Mouse (Mus musculus) layer of hippocampus, adult 9-10 months (tissue): ENCODE measurements at regions not wholly inside any gene's neighbourhood (a gene's known extent, or its start where the extent isn't known, plus 50 kb on each side); places are given as distances from the start of the nearest gene placed in this dataset.
"Not testable (repeated sequence)": the region's sequence is repeated elsewhere in the genome, so short reads cannot be mapped to it uniquely, and the experiment has no call there.

ENCODE experiments used
- DNase-seq: peaks from one replicate; pipeline ENCODE4 v3.0.0; 2022; ENCODE audit warnings: low spot score

DNA sequence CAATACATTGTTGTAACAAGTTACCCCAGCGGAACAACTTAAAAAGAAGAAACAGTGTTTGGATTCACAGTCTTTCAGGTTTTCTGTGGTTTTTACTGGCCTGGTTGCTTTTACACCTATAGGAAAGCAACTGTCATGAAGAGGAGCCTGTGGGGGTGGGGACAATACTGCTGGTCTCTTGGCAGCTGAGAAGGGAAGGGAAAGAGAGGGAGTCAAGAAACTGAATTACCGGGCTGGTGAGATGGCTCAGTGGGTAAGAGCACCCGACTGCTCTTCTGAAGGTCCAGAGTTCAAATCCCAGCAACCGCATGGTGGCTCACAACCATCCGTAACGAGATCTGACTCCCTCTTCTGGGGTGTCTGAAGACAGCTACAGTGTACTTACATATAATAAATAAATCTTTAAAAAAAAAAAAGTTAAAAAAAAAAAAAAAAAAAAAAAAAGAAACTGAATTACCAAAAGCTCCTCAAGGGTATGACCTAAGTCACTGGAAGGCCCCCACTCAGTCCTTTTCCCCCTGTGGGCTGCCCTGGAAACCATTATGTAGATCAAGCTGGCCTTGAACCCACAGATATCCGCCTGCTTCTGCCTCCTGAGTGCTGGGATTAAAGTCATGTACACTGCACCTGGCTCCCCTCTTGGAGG is 114.3 kb upstream of the Nebl start:
- not testable (repeated sequence) for DNase-seq

DNA sequence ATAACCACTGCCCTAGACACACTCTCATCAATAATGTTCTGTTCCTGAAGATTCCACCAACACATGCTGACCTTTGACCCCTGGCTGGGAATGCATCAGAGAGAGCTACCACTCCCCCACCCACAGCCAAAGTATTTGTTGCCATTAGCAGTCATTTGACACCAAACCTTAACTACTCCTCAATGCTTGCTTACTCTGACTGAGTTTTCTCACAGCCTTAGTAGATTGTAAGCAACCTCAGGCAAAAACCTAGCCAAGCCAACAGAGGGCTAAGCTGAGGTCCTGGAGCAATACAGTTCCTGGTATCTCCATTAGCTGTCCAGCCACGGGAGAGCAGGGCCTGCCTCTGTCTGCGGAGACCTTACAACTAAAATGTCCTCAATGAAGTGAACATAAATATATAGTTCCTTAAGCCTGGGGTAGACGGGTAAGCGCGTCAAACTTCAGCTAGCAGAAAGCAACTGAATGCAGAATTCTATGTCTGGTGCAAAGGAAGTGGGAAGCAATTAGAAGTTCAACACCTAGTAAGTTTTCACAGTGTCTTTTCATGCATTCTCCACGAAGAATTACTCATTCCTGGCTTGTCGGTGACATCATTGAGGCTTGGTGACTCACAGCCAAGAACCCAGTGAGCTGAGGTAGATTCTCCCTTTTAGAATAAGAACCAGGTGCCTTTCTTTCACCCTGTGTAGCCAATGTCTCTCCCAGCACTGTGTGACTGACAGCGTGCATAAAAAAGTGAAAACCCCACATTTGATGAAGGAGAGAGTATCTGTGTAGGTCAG is 113.6 kb upstream of the Nebl start:
- no peak for DNase-seq

DNA sequence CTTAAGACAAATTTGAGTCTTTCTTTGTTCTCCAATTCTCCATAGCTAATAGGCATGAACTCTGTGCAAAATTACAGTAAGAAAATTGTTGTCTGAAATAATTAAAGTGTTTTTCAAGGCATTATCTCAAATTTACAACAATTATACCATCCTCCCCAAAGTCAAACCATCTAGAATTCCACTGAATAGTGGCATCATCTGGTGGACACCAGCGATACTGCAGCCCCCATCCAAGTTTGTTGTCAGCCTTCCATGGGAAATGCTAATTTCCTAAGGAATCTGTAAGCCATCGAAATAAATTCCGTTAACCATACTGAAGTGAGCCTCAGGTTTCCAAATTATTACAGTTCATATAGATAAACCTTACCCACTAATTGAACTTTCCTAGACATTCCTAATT is 110.7 kb upstream of the Nebl start:
- no peak for DNase-seq

DNA sequence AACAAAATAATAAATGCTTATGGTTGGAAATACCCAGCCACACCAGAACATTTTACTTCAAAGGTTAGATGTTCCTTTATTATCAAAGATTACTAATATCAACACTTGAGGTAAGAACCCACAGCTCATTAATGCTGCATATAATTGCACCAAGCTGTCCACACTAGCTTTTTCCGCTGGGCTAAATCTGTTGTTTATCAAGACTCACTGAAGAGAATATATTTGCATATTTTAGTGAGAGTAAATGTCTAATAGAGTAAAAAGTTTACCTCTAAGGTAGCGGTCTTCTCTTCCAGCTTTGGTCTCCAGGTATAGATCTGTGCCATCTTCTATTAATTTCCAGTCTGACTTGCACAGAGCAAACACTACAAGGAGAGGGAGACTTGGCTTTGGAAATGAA is 110.3 kb upstream of the Nebl start:
- DNase-seq: no peak

DNA sequence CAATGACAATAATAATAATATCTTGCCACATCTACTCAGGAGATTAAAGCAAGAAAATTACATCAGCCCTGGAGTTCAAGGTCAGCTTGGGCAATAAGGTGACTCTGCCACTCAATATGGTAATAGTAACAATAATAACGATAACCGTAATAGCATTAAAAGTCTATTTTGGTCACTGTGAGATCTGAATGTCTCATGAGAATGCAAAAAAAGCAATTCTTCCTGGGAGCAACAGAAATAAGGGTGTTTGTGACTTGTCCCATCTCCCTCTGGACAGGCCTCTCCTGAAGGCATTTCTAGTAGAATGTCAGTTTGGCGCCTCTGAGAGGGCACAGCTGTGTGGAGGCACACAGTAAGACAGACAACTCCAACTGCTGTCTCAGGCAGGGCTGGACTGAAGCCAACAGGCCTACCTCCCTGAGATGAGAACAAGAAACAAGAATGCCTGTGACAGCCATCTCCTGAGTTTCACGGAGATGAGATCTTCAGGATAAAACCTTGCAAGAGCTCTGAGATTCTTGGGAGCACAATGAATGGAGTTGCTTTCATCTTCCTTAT is 109.8 kb upstream of the Nebl start:
- no peak for DNase-seq

DNA sequence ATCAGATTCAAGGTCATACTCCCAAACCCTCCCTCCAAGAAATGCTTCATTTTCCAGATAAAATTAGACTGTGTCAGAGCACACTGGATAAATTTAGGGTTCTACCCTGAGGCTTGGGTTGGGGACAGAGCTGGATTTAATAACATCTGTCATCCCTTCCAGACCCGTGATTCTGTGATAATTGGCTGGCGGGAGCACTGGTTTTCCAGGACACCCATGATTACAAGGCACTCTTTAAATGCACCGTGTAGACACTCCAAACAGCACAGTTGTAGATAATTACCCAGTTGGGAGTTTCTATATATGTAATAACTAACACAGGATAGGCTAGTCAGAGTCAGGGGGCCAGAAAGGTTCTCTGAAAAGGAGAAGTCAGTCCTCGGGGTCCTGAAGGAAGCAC is 108.4 kb upstream of the Nebl start:
- DNase-seq: no peak

DNA sequence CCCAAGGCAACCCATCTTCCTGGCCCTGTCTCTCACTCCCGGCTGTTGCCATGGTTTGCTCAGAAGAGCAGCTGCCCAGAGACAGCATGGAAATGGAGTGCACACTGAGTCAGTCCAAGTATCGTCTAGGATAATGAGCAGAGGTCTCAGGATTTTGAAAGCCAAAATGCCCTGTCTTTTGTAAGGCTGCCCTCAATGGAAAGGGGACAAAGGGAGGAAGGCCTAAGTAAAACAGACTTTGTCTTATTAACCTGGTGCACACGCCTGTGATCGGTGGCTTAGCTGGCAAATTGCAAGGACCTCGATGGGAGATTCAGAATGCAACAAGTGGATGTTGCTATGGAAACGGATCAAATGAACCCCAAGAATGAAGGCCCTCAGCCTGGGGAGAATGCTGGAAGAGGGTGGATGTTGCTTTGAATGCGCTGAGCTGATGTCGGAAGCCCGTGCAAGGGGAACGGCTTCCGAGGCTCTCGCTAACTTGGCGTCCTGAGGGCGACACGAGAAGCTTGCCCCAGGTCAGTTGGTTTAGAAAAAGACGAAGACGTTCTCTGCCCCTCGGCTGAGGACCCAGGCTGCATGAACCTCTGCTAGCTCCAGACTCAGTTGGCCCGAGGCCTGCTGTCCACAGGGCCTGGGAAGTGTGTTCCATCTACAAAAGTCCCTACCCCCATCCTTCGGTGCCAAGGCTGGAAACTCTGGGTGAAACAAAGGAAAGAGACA is 107.8 kb upstream of the Nebl start:
- no peak for DNase-seq

DNA sequence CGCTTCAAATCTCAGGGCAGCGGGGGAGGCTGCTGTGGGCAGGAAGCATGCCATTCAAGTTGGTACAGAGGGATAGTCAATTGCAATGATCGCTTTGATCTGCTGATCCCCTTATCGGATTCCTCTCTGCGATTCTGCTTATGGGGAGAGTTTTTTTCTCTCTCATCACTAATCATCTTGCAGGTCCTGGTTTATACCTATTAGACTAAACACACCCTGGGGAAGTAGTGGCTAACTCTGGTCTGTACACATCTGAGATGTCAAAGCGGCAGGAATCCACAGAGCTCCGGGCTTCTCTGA is 107.1 kb upstream of the Nebl start:
- no peak for DNase-seq

DNA sequence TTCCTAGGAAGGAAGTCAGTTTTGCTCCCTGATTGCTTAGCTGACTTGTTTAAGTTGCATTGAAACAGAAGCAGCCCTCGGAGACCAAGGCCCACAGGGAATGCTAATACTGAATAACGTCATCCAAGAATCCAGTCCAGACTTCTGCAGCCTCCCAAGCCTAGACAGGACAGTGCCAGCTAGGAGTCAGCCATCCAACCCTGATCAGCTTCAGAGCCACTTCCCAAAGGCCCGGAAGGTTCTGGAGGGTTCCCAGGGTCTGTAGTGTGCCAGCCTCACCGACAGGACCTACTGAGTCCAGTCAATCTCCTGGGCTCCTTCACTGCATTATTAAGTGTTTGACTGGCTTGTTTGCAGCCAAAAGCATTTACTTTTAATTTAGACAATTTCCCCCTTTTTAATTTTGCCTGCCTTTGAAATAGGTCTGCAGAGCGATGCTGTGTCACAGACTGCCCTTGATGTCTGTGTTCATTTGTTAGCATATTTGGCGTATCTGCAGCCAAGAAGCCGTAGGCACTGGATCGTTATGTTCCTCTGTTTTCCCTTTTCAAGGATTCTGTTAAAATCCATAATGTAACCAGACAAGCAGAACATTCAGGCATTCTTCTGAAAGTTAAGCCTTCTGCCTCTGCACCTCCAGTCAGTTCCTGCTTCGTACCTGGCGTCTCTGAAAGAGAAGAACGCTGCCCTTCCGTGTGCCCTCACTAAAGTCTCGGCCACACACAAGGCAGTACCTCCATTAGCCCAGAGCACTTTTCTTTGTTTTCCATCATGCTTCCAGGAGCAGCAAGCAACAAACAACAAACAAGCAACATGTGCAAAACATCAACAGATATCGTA is 106.5 kb upstream of the Nebl start:
- DNase-seq: no peak

DNA sequence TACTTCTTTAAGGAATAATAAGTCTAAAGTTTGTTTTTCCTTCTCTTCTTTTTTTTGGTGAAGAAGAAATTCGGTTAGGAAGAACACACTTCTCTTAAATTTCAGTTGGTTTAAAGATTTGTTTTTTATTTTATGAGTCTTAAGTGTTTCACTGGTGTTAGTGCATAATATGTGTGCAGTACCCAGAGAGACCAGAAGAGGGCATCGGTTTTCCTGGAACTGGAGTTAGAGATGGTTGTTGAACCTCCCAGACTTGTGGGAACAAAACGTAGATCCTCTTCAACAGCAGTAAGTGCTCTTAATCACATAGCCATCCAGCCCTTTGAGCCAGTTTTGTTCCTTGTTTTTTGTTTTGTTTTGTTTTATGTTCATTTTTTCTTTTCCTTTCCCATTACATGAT is 101.5 kb upstream of the Nebl start:
- DNase-seq: no peak

DNA sequence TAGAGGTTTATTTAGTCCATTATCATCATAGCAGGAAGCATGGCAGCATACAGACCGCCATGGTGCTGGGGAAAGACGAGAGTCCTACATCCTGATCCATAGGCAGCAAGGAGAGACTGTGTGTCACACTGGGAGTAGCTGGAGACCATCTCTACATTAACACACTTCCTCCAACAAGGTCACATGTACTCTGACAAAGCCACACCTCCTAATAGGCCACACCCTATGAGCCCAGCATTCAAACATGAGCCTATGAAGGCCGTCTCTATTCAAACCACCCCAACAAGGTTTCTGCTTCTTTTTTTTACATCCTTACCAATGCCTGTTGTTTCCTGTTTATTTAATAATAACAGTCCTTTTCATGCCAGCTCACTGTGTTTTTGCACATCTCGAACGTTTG is 99.0 kb upstream of the Nebl start:
- DNase-seq: no peak

DNA sequence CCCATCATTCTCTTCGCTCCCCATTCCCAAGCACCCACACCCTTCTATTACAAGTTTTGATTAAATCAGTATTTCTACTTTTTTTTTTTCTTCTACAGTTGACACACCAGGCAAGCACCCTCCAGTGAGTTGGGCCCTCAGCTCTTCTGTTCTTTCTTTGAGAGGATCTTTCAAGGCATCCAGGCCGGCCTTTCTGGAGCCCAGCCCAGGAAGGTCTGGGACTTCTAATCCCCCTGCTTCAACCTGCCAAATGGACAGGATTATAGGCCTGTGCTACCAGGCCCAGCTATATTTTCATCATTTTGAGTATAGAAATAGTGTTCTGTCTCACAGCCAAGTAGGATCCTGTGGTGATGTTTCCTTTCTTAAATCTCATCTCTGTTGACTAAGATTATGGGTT is 94.0 kb upstream of the Nebl start:
- DNase-seq: no peak

DNA sequence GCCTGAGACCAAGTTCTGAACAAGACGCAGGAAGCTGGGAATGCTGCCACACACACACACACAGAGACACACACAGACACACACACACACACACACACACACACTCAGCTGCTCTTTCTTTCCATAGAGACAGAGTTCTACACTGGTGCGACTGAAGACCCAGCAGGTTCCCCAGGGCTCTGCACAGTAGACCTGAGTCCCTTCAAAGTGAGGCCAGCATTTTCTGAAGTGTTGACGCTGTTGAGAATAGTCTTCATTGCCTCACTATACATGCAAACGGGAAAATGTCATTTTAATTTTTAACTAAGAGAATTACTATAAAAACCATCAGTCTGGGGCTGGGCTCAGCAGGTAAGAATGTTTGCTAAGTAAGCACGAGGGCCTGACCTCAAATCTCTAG is 92.9 kb upstream of the Nebl start:
- no peak for DNase-seq

DNA sequence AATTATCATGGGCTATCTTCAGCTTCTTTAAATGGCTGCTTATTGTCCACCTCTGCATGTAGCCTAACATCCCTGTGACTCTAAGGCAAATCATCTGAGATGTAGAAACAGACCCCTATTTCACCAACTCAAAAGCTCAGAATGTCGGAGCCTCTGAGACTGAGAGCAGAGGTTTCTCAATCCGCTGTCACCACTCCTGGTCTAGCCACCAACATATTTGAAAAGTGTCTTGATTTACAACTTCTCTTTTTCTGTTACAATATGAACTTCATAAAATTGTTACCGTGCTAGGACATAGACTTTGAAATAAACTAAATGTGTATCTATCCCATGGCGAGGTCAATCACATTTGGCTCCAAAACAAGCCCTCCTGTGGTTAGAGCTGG is 91.3 kb upstream of the Nebl start:
- no peak for DNase-seq

DNA sequence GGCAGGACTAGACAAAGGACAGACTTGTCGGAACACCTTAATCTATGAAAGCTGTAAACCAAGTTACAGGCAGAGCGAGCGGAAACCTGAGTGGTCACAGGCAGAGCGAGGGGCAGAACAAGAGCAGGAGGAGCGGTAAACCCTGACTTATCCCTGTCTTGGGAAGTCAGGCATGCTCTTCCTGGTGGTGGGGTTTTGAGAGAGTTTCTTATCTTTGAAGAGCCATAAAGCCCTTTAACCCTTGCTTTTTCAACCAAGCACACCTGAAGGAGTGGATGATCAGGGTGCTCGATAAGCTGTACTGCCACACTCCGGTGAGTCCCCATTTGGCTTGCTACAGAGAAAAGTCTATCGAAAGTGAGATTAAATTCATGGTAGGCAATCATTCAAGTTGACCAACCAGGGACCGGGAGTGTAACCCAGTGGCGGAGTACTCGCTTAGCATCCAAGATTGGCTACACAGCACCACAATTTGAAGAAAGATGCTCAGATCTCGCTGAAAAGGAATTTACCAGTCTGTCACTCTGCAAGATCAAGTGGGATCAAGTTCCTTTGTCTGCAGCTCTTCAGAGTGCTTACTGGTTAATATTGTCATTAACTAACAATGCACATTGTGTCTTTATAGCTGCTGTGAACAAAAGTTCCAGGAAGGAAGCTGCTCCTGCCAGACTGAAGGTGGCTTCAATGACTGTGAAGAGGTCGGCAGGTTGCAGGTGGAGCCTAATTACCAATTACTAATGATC is 90.8 kb upstream of the Nebl start:
- DNase-seq: no peak

DNA sequence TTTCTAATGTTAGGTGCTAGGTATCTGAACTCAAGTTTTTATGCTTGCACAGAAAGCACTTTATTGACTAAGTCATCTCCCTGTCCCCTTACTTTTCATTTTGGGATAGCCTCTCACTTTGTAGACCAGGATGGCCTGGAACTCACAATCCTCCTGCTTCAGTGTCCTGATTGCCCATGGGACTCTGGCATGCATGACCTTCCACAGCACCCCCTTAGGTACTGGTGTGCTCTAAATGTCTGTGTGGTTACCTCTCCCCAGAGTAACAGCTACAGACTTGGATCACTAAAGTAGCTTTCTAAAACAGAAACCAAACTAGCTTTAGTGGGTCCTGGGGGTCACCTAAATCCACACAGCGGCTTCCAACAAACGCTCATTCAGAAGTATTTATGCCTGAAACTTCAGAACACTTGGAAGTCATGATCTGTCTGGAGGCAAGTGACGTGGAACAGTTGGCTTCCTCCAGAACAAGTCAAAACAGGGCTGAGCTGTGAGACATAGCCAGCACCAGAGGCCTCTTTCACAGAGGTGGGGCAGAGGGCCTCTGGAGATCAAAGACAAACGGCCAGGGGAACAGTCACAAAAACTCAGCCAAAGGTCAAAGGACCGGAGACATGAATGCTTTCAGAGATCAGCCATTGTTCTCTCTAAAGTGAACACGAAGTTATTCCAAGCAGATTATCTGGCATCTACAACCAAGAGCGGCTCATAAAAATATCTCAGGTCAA is 80.8 kb upstream of the Nebl start:
- DNase-seq: no peak
